Mouse (Mus musculus) liver, embryonic 11.5 days (tissue): ENCODE measurements around the gene Tmigd3. TPM values are rescaled to one million over a fixed set of nuclear protein-coding genes. Genes with fewer than 3 reads are reported as not detected.

Source experiments
- ATAC-seq: fragments of 200-750 bp; cut with Nextera tagmentation; replicated peaks from 2 replicates; pipeline ENCODE4 v1.8.0; 2017; ENCODE audit warnings: moderate number of reproducible peaks, mild to moderate bottlenecking, moderate TSS enrichment, moderate library complexity; ENCODE audit not compliant: low FRiP score
- DNase-seq: peaks from one replicate; pipeline ENCODE4 v3.0.0-alpha.2; 2017; ENCODE audit warnings: low spot score
- H3K27ac ChIP-seq: fragments of 300-500 bp; sonication (generic); 2 replicates; pipeline ENCODE4 v1.5.1; 2014; ENCODE audit warnings: mild to moderate bottlenecking, low read depth, low read length, control low read depth
- H3K27me3 ChIP-seq: fragments of 300-500 bp; sonication (generic); replicated peaks from 2 replicates; pipeline ENCODE4 v1.6.1; 2014; ENCODE audit warnings: low read length, mixed read lengths; ENCODE audit not compliant: control insufficient read depth, insufficient read depth
- H3K36me3 ChIP-seq: fragments of 300-500 bp; sonication (generic); 2 replicates; pipeline ENCODE4 v1.6.1; 2014; ENCODE audit warnings: mild to moderate bottlenecking, low read length, moderate library complexity, mixed read lengths; ENCODE audit not compliant: control insufficient read depth, insufficient read depth
- H3K4me1 ChIP-seq: fragments of 300-500 bp; sonication (generic); replicated peaks from 2 replicates; pipeline ENCODE4 v1.6.1; 2014; ENCODE audit warnings: low read length, mixed read lengths; ENCODE audit not compliant: control insufficient read depth, insufficient read depth
- H3K4me2 ChIP-seq: fragments of 300-500 bp; sonication (generic); 2 replicates; pipeline ENCODE4 v1.6.1; 2014; ENCODE audit warnings: mild to moderate bottlenecking, control low read depth, moderate library complexity
- H3K4me3 ChIP-seq: fragments of 300-500 bp; sonication (generic); 2 replicates; pipeline ENCODE4 v1.5.1; 2014; ENCODE audit warnings: low read depth, low read length, control low read depth
- H3K9ac ChIP-seq: fragments of 300-500 bp; sonication (generic); 2 replicates; pipeline ENCODE4 v1.6.1; 2014; ENCODE audit warnings: low read depth, low read length, control low read depth
- H3K9me3 ChIP-seq: fragments of 300-500 bp; sonication (generic); 2 replicates; pipeline ENCODE4 v1.6.1; 2016; ENCODE audit warnings: low read length, inconsistent platforms, mixed read lengths; ENCODE audit not compliant: control insufficient read depth
- WGBS: fragments of 180-500 bp; shearing (Covaris S2); extraction: QIAGEN DNeasy Blood & Tissue Kit; methylation state at CpG from one replicate; pipeline ENCODE4 v1.1.7; 2014; 5-methylcytosine and 5-hydroxymethylcytosine counted together
- polyA plus RNA-seq: library from polyadenylated mRNA; unstranded; fragments of >200 nt; fragmentation: Nextera tagmentation; extraction: Ambion mirVana; gene quantifications from 2 replicates; pipeline ENCODE4 v1.2.1, GENCODE M21; 2014

Gene Tmigd3
- polyA plus RNA-seq, 1 experiment from 2014 or later = 0.27 TPM

DNA sequence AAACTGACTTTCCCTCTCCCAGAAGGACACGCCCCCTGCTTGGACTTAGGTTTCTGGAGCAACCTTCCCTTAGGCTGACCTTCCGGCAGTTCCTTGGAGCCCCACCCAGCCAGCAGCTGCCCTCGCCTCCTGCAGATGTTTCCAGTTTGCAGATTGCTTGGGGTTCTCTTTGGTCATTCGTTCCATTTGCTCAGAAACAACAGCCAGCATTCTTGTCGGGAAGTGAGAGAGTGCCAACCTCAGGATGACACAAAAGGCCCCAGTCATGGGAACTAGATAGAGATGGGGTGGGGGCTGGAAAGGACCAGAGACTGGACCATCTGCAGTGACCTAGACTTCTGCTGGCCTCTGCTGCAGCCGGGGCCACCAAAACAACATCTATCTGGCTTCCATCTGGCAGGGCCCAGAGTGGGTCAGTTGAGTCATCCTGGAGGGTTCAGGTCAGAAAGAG, 23.3 kb downstream of the Tmigd3 start:
- 36% methylated on average over 6 of the region's 6 CpGs for WGBS
- DNase-seq (no peak), ATAC-seq (no peak)
- H3K27ac ChIP-seq = peak overlapping the region; percentile 32; the same call in 1 of the 2 replicates
- H3K27me3 ChIP-seq = no peaks in the 10 kb centered on the region
- no peaks in the 10 kb centered on the region for H3K36me3 ChIP-seq
- no peaks in the 10 kb centered on the region for H3K9me3 ChIP-seq
- H3K9ac ChIP-seq = no peak overlapping the region
- H3K4me2 ChIP-seq = peak overlapping the region; percentile 55
- peaks cover 38% of the 10 kb centered on the region for H3K4me1 ChIP-seq
- H3K4me3 ChIP-seq = no peak overlapping the region

GRCm38 (mm10) chr3:105894601-105895592, 24.2 kb downstream of the Tmigd3 start:
- Histone ChIP-seq H3K4me1 (peaks cover 38% of the 10 kb centered on the region), H3K4me2 (peak overlapping the region; percentile 55), H3K27ac (peak overlapping the region; percentile 26; the same call in 1 of the 2 replicates), H3K27me3 (no peaks in the 10 kb centered on the region), H3K9ac (peak overlapping the region; percentile 37), H3K4me3 (no peak overlapping the region), H3K36me3 (no peaks in the 10 kb centered on the region), H3K9me3 (no peaks in the 10 kb centered on the region)
- peak; percentile 66 for DNase-seq
- 0 out of 2 replicates have a peak, but pooled peaks have one; percentile 29 for ATAC-seq
- WGBS = 44% methylated on average over 23 of the region's 23 CpGs

GRCm38 (mm10) chr3:105896811-105897210, 26.1 kb downstream of the Tmigd3 start:
- Histone ChIP-seq H3K27me3 (no peaks in the 10 kb centered on the region), H3K27ac (no peak overlapping the region), H3K36me3 (no peaks in the 10 kb centered on the region), H3K9ac (no peak overlapping the region), H3K4me3 (no peak overlapping the region), H3K9me3 (no peaks in the 10 kb centered on the region), H3K4me2 (no peak overlapping the region), H3K4me1 (peaks cover 32% of the 10 kb centered on the region)
- no peak for DNase-seq
- 80% methylated on average over 3 of the region's 3 CpGs for WGBS
- no peak for ATAC-seq

GRCm38 (mm10) chr3:105898325-105898724, 27.6 kb downstream of the Tmigd3 start:
- no peaks in the 10 kb centered on the region for H3K27me3 ChIP-seq
- WGBS = 53% methylated on average over 2 of the region's 2 CpGs

DNA sequence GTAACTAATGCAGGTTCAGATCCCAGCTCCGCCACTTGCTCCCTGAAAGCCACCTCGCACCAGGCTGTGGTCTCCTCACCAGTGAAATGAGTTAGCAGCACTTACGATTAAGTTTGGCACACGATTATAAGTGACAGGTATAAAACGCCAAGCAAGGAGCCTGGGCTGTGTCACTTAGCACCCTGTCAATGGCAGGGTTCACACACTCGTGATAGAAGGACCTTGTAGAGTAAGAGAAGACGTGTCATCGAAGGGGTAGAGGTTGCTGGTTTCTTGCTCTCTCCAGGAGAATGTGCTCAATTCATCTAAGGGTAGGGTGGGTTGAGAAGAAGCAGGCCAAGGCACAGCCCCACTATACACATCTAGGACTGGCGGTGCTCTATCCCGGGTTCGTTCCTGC, 28.2 kb downstream of the Tmigd3 start:
- no peaks in the 10 kb centered on the region for H3K9me3 ChIP-seq
- 84% methylated on average over 11 of the region's 11 CpGs for WGBS
- H3K4me2 ChIP-seq = no peak overlapping the region
- H3K4me3 ChIP-seq = no peak overlapping the region
- H3K4me1 ChIP-seq = peaks cover 15% of the 10 kb centered on the region
- no peaks in the 10 kb centered on the region for H3K27me3 ChIP-seq
- no peak overlapping the region for H3K27ac ChIP-seq
- H3K9ac ChIP-seq = no peak overlapping the region
- H3K36me3 ChIP-seq = no peaks in the 10 kb centered on the region
- ATAC-seq (no peak), DNase-seq (no peak)

More at GRCm38 (mm10) chr3:105898325-105898724, 27.6 kb downstream of the Tmigd3 start:
- ATAC-seq = no peak
- Histone ChIP-seq H3K9ac (no peak overlapping the region), H3K9me3 (no peaks in the 10 kb centered on the region), H3K4me1 (peaks cover 20% of the 10 kb centered on the region), H3K27ac (no peak overlapping the region), H3K4me3 (no peak overlapping the region), H3K36me3 (no peaks in the 10 kb centered on the region), H3K4me2 (no peak overlapping the region)
- DNase-seq = no peak

- Histone ChIP-seq H3K4me3 (no peak overlapping the region), H3K9ac (no peak overlapping the region), H3K36me3 (no peaks in the 10 kb centered on the region), H3K27ac (no peak overlapping the region), H3K27me3 (no peaks in the 10 kb centered on the region), H3K4me2 (no peak overlapping the region), H3K4me1 (peaks cover 13% of the 10 kb centered on the region), H3K9me3 (no peaks in the 10 kb centered on the region)
- ATAC-seq = peak; percentile 34
- 33% methylated on average over 8 of the region's 8 CpGs for WGBS
- DNase-seq = peak; percentile 75
These were observed 28.9 kb downstream of the Tmigd3 start for GRCm38 (mm10) chr3:105899394-105900147.

DNA sequence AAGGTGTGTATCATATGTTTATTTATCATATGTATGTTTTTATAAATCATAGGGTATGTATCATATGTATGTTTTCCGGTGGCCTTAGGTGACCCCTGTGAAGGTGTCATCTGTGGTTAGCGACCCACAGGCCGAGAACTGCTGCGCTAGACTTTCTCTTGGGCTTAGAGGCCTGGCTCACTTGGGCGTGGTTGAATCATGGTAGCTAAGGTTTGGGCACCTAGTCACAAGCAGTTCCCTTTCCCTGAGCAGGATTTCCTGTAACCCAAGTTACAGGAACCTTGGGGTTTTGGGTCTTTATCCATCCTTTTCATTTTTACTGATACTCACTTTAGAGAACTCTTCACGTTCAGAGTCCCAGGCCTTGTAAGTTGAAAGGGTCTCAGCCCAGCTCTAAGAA, 29.6 kb downstream of the Tmigd3 start:
- H3K4me1 ChIP-seq = peaks cover 10% of the 10 kb centered on the region
- H3K4me3 ChIP-seq = no peak overlapping the region
- no peak overlapping the region for H3K9ac ChIP-seq
- 65% methylated on average over 6 of the region's 6 CpGs for WGBS
- H3K4me2 ChIP-seq = no peak overlapping the region
- no peaks in the 10 kb centered on the region for H3K36me3 ChIP-seq
- H3K9me3 ChIP-seq = no peaks in the 10 kb centered on the region
- ATAC-seq (no peak), DNase-seq (no peak)
- no peaks in the 10 kb centered on the region for H3K27me3 ChIP-seq
- no peak overlapping the region for H3K27ac ChIP-seq

DNA sequence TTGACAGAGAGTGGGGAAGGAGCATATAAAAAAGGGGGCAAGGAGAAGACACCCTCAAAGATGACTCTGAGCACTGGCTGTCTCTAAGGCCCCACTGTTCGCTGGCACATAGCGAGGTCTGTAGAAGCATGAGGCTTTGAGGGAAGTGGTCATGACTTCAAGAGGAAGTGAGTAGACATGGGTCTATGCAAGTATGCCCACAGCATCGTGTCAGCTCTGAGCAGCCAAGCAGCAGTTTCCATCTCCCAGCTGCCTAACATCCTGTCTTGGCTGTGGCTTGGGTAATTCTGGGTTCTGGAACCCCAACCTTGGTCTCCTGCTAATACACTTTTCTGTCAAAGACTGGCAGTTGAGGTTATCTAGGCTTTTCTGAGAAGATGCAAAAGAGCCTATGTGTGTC, 30.0 kb downstream of the Tmigd3 start:
- Histone ChIP-seq H3K27ac (no peak overlapping the region), H3K9me3 (no peaks in the 10 kb centered on the region), H3K36me3 (no peaks in the 10 kb centered on the region), H3K4me2 (no peak overlapping the region), H3K9ac (no peak overlapping the region), H3K4me1 (peaks cover 8% of the 10 kb centered on the region), H3K4me3 (no peak overlapping the region), H3K27me3 (no peaks in the 10 kb centered on the region)
- 53% methylated on average over 3 of the region's 3 CpGs for WGBS
- ATAC-seq (no peak), DNase-seq (no peak)
